8 mouse cellular contexts compared by ENCODE assay signal in the genomic region with DNA sequence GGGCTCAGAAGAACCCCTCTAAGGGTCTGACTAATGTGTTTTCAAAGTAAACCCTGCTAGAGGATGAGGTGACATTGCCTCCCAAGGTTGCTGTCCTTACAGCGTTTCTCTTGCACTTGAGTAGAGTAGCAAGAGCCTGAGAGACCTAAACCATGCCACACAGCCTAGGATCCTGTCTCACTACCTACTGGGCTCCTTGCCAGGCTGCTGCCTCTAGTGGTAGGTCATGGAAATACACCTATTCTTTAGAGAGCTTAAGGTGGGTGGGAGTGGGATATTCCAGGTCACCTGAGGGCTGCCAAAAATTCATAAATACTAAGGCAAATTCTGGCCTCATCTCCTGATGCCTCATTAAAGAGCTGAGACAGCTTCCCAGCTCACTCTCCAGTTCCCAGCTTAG.
DNase-seq lines count a peak whose midpoint lies in the region; ATAC-seq and TF ChIP-seq lines count a peak whose summit lies in the region.

No protein-coding gene starts in this region.

- H3K4me1 ChIP-seq in heart, embryonic 11.5 days (ENCODE audit: control insufficient read depth, insufficient read depth, low read length): peaks cover 32% of the 10 kb centered on the region
- H3K4me1 ChIP-seq in spleen, adult 2 months (ENCODE audit: control insufficient read depth, insufficient read depth, insufficient read length): no peaks in the 10 kb centered on the region

- no peak overlapping the region for H3K27ac ChIP-seq in heart, embryonic 11.5 days (ENCODE audit: low read depth, low read length)
- no peak overlapping the region for H3K27ac ChIP-seq in spleen, adult 2 months (ENCODE audit: insufficient read depth, low read length)

- intact Hi-C loops in left cerebral cortex, postnatal 36 days (cut with DNase I): no loop called here

- no peaks in the 10 kb centered on the region for H3K27me3 ChIP-seq in heart, embryonic 11.5 days (ENCODE audit: control insufficient read depth, insufficient read depth, low read length)
- H3K27me3 ChIP-seq in spleen, adult 2 months (ENCODE audit: control insufficient read depth, insufficient read depth, low read length): no peaks in the 10 kb centered on the region

- no peak for TF ChIP-seq POLR2A in spleen, adult 2 months (IDR thresholded peaks at IDR 0.05; ENCODE audit: low read depth, low read length)

- TF ChIP-seq CTCF in spleen, adult 2 months (IDR thresholded peaks at IDR 0.05; ENCODE audit: extremely low read depth, insufficient read depth, insufficient read length, insufficient replicate concordance): peak; percentile 45; the same call in 1 of the 2 replicates

- DNase-seq in heart, adult 11 months: peak; percentile 95
- peak in 1 of 2 experiments; percentile 32 for DNase-seq in spleen, adult 2 months (ENCODE audit: low read depth in 1 of 2, low spot score in 2 of 2)
- DNase-seq in spleen, adult 12 weeks (ENCODE audit: low spot score): no peak
- DNase-seq in brain, adult 2 months (ENCODE audit: low read depth, low spot score): peak; percentile 75
- DNase-seq in induced T-regulatory cell, adult 2 months (ENCODE audit: low read depth): peak; percentile 82
- DNase-seq in retina, embryonic 14.5 days (ENCODE audit: low spot score): peak; percentile 71
- DNase-seq in left cerebral cortex, postnatal 36 days (ENCODE audit: low spot score in 2 of 2): no peak

- no peak overlapping the region for H3K4me3 ChIP-seq in heart, embryonic 11.5 days (ENCODE audit: low read depth, low read length)
- no peak overlapping the region for H3K4me3 ChIP-seq in spleen, adult 2 months (ENCODE audit: extremely low read depth, insufficient read depth, insufficient read length)

- peaks cover 4% of the 10 kb centered on the region for H3K36me3 ChIP-seq in heart, embryonic 11.5 days (ENCODE audit: control insufficient read depth, insufficient read depth, low read length)
- H3K36me3 ChIP-seq in spleen, adult 2 months (ENCODE audit: control insufficient read depth, insufficient read depth, low read length): no peaks in the 10 kb centered on the region

- no peak overlapping the region for H3K9ac ChIP-seq in heart, embryonic 11.5 days (ENCODE audit: low read depth, low read length)

- WGBS in heart, embryonic 11.5 days (ENCODE audit: insufficient replicate concordance): 44% methylated on average over 1 of the region's 1 CpGs
- 15% methylated on average over 1 of the region's 1 CpGs for WGBS in spleen, adult 2 months

- H3K4me2 ChIP-seq in heart, embryonic 11.5 days: no peak overlapping the region

- no peaks in the 10 kb centered on the region for H3K9me3 ChIP-seq in heart, embryonic 11.5 days (replicated peaks; ENCODE audit: control insufficient read depth, low read length)

- no peak for ATAC-seq in heart, embryonic 11.5 days (replicated peaks; ENCODE audit: insufficient number of reproducible peaks, low FRiP score, low TSS enrichment)

Comparison
In these comparisons a context has a peak if more than half of its experiments do, and no peak if none do; other contexts are left out.
1. DNase-seq: peak in heart, adult 11 months (single experiment), brain, adult 2 months (single experiment), induced T-regulatory cell, adult 2 months (single experiment) and retina, embryonic 14.5 days (single experiment); none in spleen, adult 12 weeks (single experiment) and left cerebral cortex, postnatal 36 days (0 of 2).